Mouse (Mus musculus): Measurements from ENCODE around the gene Mars. TPM values are rescaled to one million over a fixed set of nuclear protein-coding genes. Genes with fewer than 3 reads are reported as not detected.

Mars gene
- polyA plus RNA-seq (2015; fragmentation: Nextera tagmentation; extraction: Ambion mirVana) = 108 and 113 TPM in 2 replicates

DNA sequence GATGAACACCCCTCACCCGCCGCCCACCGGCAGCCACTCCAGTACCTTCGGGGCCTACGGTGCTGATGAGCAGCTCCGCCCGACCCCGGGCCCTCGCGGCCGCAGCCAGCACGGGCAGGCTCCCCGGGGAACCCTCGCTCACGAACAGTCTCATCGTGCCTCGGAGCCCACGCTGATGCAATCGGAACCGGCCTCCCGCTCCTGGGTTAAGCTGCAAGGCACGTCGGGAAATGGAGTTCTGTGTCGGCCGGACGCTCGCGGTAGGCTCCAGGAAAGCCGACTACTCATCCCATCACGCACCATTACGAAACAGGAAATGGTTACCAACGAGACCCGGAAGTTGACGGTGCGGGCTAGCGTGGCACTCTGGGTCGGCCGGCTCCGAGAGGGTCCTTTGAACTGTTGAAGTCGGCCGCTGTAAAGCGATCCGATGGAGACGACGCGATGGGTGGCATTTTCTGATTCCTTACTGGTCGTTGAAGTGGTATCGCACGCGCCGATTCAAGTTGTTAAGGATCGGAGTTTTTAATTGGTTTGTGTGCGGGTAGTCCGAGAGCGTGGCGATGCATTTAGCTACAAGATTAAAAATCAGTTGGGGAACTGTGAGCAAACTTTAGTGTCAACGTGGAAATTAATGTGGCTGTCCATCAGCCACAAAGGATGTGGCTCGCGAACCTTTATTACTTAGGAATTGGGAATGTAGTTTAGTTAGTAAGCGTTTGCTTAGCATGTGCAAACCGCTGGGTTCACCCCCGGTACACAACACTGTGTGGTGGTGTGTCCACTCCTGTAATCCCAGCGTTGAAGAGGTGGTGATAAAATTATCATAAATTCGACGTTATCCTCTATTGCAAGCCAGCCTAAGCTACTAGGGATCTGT, at the start of gene Mars:
Gene Mars (minus strand): TSS at position 311 of the 880 bp plus-strand sequence.
- Histone ChIP-seq H3K4me1 (ENCODE audit: control insufficient read depth, insufficient read depth, low read depth, low read length) (peaks cover 14% of the 10 kb centered on the region), H3K4me3 (ENCODE audit: low read length) (peak within 1 kb of the TSS; percentile 58), H3K27me3 (replicated peaks; ENCODE audit: control insufficient read depth, insufficient read depth, low read length) (no peaks in the 10 kb centered on the region), H3K9ac (ENCODE audit: low read depth, low read length) (peak within 1 kb of the TSS; percentile 71), H3K27ac (ENCODE audit: low read depth, low read length) (peak within 1 kb of the TSS; percentile 75), H3K4me2 (ENCODE audit: low read length) (peak within 1 kb of the TSS; percentile 84), H3K9me3 (ENCODE audit: control insufficient read depth, low read length) (no peaks in the 10 kb centered on the region), H3K36me3 (ENCODE audit: control insufficient read depth, insufficient read depth, low read length) (peaks cover 14% of the 10 kb centered on the region)
- WGBS = under 1% methylated on average over 65 of the region's 65 CpGs
- ATAC-seq = peak; percentile 97

DNA sequence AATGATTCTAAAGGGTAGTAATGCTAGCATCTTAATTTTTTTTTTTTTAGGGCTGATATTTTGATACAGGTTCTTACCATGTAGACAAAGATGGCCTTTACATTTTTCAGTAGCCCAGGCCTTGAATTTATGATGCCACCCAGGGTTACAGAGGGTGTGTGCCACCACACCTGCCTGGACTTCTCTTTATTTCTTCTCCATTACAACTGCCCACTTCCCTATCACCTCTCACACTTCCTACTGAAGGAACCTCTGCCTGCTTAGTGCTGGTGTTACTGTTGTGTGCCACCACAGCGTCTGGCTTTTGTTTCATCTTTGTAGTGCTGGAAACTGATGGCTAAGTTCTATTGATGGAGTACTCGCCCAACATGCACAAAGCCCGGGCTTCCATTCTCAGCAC, 49.1 kb upstream of the Mars start:
- no peaks in the 10 kb centered on the region for H3K4me1 ChIP-seq (ENCODE audit: control insufficient read depth, insufficient read depth, low read depth, low read length)
- H3K9ac ChIP-seq (ENCODE audit: low read depth, low read length) = no peak overlapping the region
- 90% methylated on average over 3 of the region's 3 CpGs for WGBS
- H3K36me3 ChIP-seq (ENCODE audit: control insufficient read depth, insufficient read depth, low read length) = no peaks in the 10 kb centered on the region
- H3K9me3 ChIP-seq (ENCODE audit: control insufficient read depth, low read length) = peaks cover 2% of the 10 kb centered on the region; the same call in 1 of the 2 replicates
- no peak overlapping the region for H3K4me2 ChIP-seq (ENCODE audit: low read length)
- H3K27me3 ChIP-seq (replicated peaks; ENCODE audit: control insufficient read depth, insufficient read depth, low read length) = no peaks in the 10 kb centered on the region
- H3K4me3 ChIP-seq (ENCODE audit: low read length) = no peak overlapping the region
- ATAC-seq = no peak
- H3K27ac ChIP-seq (ENCODE audit: low read depth, low read length) = no peak overlapping the region

- Histone ChIP-seq H3K27me3 (replicated peaks; ENCODE audit: control insufficient read depth, insufficient read depth, low read length) (0 out of 2 replicates have a peak, but pooled peaks cover 2% of the 10 kb centered on the region), H3K9me3 (ENCODE audit: control insufficient read depth, low read length) (no peaks in the 10 kb centered on the region), H3K27ac (ENCODE audit: low read depth, low read length) (no peak overlapping the region), H3K9ac (ENCODE audit: low read depth, low read length) (no peak overlapping the region), H3K4me2 (ENCODE audit: low read length) (no peak overlapping the region), H3K4me1 (ENCODE audit: control insufficient read depth, insufficient read depth, low read depth, low read length) (no peaks in the 10 kb centered on the region), H3K36me3 (ENCODE audit: control insufficient read depth, insufficient read depth, low read length) (no peaks in the 10 kb centered on the region), H3K4me3 (ENCODE audit: low read length) (no peak overlapping the region)
- 54% methylated on average over 10 of the region's 10 CpGs for WGBS
- ATAC-seq = no peak
Observed at GRCm38 (mm10) chr10:127355336-127355735, 43.8 kb upstream of the Mars start.

- no peak for ATAC-seq
- Histone ChIP-seq H3K4me2 (ENCODE audit: low read length) (no peak within 1 kb of the TSS), H3K27me3 (replicated peaks; ENCODE audit: control insufficient read depth, insufficient read depth, low read length) (0 out of 2 replicates have a peak, but pooled peaks cover 2% of the 10 kb centered on the region), H3K9me3 (ENCODE audit: control insufficient read depth, low read length) (no peaks in the 10 kb centered on the region), H3K4me3 (ENCODE audit: low read length) (no peak within 1 kb of the TSS), H3K27ac (ENCODE audit: low read depth, low read length) (no peak within 1 kb of the TSS), H3K9ac (ENCODE audit: low read depth, low read length) (no peak within 1 kb of the TSS), H3K36me3 (ENCODE audit: control insufficient read depth, insufficient read depth, low read length) (no peaks in the 10 kb centered on the region), H3K4me1 (ENCODE audit: control insufficient read depth, insufficient read depth, low read depth, low read length) (no peaks in the 10 kb centered on the region)
- 87% methylated on average over 18 of the region's 18 CpGs for WGBS
Observed at GRCm38 (mm10) chr10:127353909-127354895, 42.6 kb upstream of the Mars start, which contains the start of gene Inhbe. TSS of gene Inhbe (minus strand) at chr10:127354411.

DNA sequence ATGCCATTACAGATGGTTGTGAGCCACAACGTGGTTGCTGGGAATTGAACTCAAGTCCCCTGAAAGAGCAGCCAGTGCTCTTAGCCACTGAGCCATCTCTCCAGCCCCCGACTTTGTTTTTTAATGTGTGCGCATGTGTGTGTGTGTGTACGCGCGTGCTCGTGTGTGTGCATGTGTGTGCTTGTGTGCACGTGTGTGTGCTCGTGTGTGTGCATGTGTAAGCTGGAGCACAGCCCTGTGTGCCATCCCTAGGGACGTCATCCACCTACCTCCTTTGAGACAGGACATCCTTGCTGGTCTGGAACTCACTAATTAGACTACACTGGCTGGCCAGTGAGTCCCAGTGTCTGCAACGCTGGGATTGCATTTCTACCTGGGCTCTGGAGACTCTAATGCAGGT, 41.2 kb upstream of the Mars start:
- Histone ChIP-seq H3K36me3 (ENCODE audit: control insufficient read depth, insufficient read depth, low read length) (no peaks in the 10 kb centered on the region), H3K27me3 (replicated peaks; ENCODE audit: control insufficient read depth, insufficient read depth, low read length) (0 out of 2 replicates have a peak, but pooled peaks cover 2% of the 10 kb centered on the region), H3K9me3 (ENCODE audit: control insufficient read depth, low read length) (no peaks in the 10 kb centered on the region), H3K9ac (ENCODE audit: low read depth, low read length) (no peak overlapping the region), H3K27ac (ENCODE audit: low read depth, low read length) (no peak overlapping the region), H3K4me1 (ENCODE audit: control insufficient read depth, insufficient read depth, low read depth, low read length) (no peaks in the 10 kb centered on the region), H3K4me2 (ENCODE audit: low read length) (no peak overlapping the region), H3K4me3 (ENCODE audit: low read length) (no peak overlapping the region)
- no peak for ATAC-seq
- WGBS = 92% methylated on average over 11 of the region's 11 CpGs

DNA sequence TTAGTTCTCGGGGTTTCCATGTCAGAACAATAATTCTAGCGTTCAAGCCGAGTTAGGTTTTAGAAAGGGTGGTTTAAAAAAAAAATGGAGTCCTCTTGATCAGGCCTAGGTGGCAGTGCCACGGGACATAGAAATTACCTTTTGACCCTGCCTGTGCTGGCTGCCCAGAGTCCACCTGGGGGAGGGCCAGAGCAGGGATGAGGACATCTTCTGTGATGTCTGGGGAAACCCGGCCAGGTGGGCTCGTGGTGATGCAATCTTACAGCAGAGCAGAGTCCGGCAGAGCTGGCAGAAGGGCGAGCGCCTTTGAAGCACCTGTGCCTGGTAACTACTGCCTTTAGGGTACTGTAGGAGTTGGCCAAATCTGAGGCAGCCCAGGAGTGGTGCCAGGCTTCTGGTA, 40.6 kb upstream of the Mars start:
- WGBS = 90% methylated on average over 9 of the region's 9 CpGs
- no peak for ATAC-seq
- no peak overlapping the region for H3K4me3 ChIP-seq (ENCODE audit: low read length)
- H3K9me3 ChIP-seq (ENCODE audit: control insufficient read depth, low read length) = no peaks in the 10 kb centered on the region
- H3K4me1 ChIP-seq (ENCODE audit: control insufficient read depth, insufficient read depth, low read depth, low read length) = no peaks in the 10 kb centered on the region
- 0 out of 2 replicates have a peak, but pooled peaks cover 2% of the 10 kb centered on the region for H3K27me3 ChIP-seq (replicated peaks; ENCODE audit: control insufficient read depth, insufficient read depth, low read length)
- no peaks in the 10 kb centered on the region for H3K36me3 ChIP-seq (ENCODE audit: control insufficient read depth, insufficient read depth, low read length)
- no peak overlapping the region for H3K27ac ChIP-seq (ENCODE audit: low read depth, low read length)
- H3K4me2 ChIP-seq (ENCODE audit: low read length) = no peak overlapping the region
- H3K9ac ChIP-seq (ENCODE audit: low read depth, low read length) = no peak overlapping the region

GRCm38 (mm10) chr10:127351719-127352118, 40.1 kb upstream of the Mars start:
- H3K27me3 ChIP-seq (replicated peaks; ENCODE audit: control insufficient read depth, insufficient read depth, low read length) = 0 out of 2 replicates have a peak, but pooled peaks cover 2% of the 10 kb centered on the region
- ATAC-seq = no peak
- no peaks in the 10 kb centered on the region for H3K36me3 ChIP-seq (ENCODE audit: control insufficient read depth, insufficient read depth, low read length)
- no peak overlapping the region for H3K4me2 ChIP-seq (ENCODE audit: low read length)
- WGBS = 83% methylated on average over 8 of the region's 8 CpGs
- no peaks in the 10 kb centered on the region for H3K9me3 ChIP-seq (ENCODE audit: control insufficient read depth, low read length)
- H3K9ac ChIP-seq (ENCODE audit: low read depth, low read length) = no peak overlapping the region
- H3K4me1 ChIP-seq (ENCODE audit: control insufficient read depth, insufficient read depth, low read depth, low read length) = no peaks in the 10 kb centered on the region
- H3K4me3 ChIP-seq (ENCODE audit: low read length) = no peak overlapping the region
- no peak overlapping the region for H3K27ac ChIP-seq (ENCODE audit: low read depth, low read length)

GRCm38 (mm10) chr10:127351285-127351595, 39.7 kb upstream of the Mars start:
- no peaks in the 10 kb centered on the region for H3K36me3 ChIP-seq (ENCODE audit: control insufficient read depth, insufficient read depth, low read length)
- H3K4me3 ChIP-seq (ENCODE audit: low read length) = no peak overlapping the region
- H3K4me1 ChIP-seq (ENCODE audit: control insufficient read depth, insufficient read depth, low read depth, low read length) = no peaks in the 10 kb centered on the region
- H3K27ac ChIP-seq (ENCODE audit: low read depth, low read length) = no peak overlapping the region
- no peaks in the 10 kb centered on the region for H3K9me3 ChIP-seq (ENCODE audit: control insufficient read depth, low read length)
- no peak overlapping the region for H3K9ac ChIP-seq (ENCODE audit: low read depth, low read length)
- WGBS = 86% methylated on average over 8 of the region's 8 CpGs
- ATAC-seq = peak; percentile 14; the same call in 1 of the 2 replicates
- 0 out of 2 replicates have a peak, but pooled peaks cover 2% of the 10 kb centered on the region for H3K27me3 ChIP-seq (replicated peaks; ENCODE audit: control insufficient read depth, insufficient read depth, low read length)
- no peak overlapping the region; the same call in 1 of the 2 replicates for H3K4me2 ChIP-seq (ENCODE audit: low read length)
